Mouse (Mus musculus) megakaryocyte, embryonic 14.5 days (primary cell): ENCODE results near the gene St7. TPM values are rescaled to one million over a fixed set of nuclear protein-coding genes. Genes with fewer than 3 reads are reported as not detected.

Experiments
- H3K27me3 ChIP-seq: replicated peaks from 2 replicates; pipeline ENCODE3; 2012; ENCODE audit warnings: inconsistent platforms
- H3K36me3 ChIP-seq: replicated peaks from 2 replicates; pipeline ENCODE3; 2012; ENCODE audit warnings: low read length, inconsistent platforms, mixed read lengths
- H3K4me1 ChIP-seq: 2 replicates; pipeline ENCODE4 v1.6.1; 2012; ENCODE audit warnings: inconsistent platforms
- H3K4me3 ChIP-seq: replicated peaks from 2 replicates; pipeline ENCODE3; 2012; ENCODE audit warnings: moderate library complexity, mild to moderate bottlenecking, inconsistent platforms
- H3K9me3 ChIP-seq: 2 replicates; pipeline ENCODE4 v1.6.1; 2012; ENCODE audit warnings: inconsistent platforms
- FLI1 ChIP-seq: IDR thresholded peaks from 2 replicates; pipeline ENCODE4 v1.6.1; 2012; ENCODE audit warnings: low read length, inconsistent platforms, mixed read lengths
- GATA1 ChIP-seq: IDR thresholded peaks from 3 replicates; pipeline ENCODE4 v1.6.1; 2012; ENCODE audit warnings: mixed read lengths, low read length, inconsistent platforms, borderline replicate concordance
- polyA plus RNA-seq: library from polyadenylated mRNA; stranded (reverse); fragments of >175 nt; gene quantifications from 2 replicates; pipeline ENCODE4 v1.2.3, GENCODE M21; 2012; ENCODE audit warnings: low replicate concordance; ENCODE audit not compliant: insufficient read depth

Gene St7
- polyA plus RNA-seq, 1 experiment = 7.1 TPM

- H3K36me3 ChIP-seq = peaks cover 59% of the 10 kb centered on the region
- peak overlapping the region; percentile 15 for H3K4me3 ChIP-seq
- no peaks in the 10 kb centered on the region for H3K27me3 ChIP-seq
- TF ChIP-seq FLI1 (no peak), GATA1 (no peak)
- peaks cover 81% of the 10 kb centered on the region for H3K4me1 ChIP-seq
- no peaks in the 10 kb centered on the region for H3K9me3 ChIP-seq
Measured at GRCm38 (mm10) chr6:17755902-17756301, 63.2 kb downstream of the St7 start.

DNA sequence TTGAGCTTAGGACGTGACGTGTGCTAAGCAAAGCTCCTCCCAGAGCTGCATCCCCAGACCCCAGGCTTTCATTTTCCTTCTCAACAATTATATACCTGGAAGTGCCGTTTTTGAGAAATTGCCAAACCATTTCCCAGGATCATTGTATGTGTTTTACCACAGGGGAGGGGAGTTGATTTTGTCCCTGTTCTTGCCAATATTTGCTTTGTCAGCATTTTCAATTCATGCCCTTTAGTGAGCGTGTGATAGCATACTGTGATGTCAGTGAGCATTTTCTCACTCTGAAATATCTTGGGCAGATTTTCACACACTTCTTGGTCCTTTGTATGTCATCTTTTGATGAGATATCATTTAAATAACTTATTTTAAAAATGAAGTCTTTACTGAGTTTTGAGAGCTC is 65.8 kb downstream of the St7 start:
- Histone ChIP-seq H3K27me3 (no peaks in the 10 kb centered on the region), H3K9me3 (no peaks in the 10 kb centered on the region), H3K36me3 (peaks cover 54% of the 10 kb centered on the region), H3K4me3 (no peak overlapping the region), H3K4me1 (peaks cover 88% of the 10 kb centered on the region)
- no peak for TF ChIP-seq FLI1
- no peak for TF ChIP-seq GATA1

- Histone ChIP-seq H3K36me3 (peaks cover 37% of the 10 kb centered on the region), H3K4me3 (peak overlapping the region; percentile 76), H3K4me1 (peaks cover 91% of the 10 kb centered on the region), H3K9me3 (no peaks in the 10 kb centered on the region), H3K27me3 (no peaks in the 10 kb centered on the region)
- TF ChIP-seq GATA1 (no peak), FLI1 (no peak)
Measured at GRCm38 (mm10) chr6:17763963-17764659, 71.4 kb downstream of the St7 start.

DNA sequence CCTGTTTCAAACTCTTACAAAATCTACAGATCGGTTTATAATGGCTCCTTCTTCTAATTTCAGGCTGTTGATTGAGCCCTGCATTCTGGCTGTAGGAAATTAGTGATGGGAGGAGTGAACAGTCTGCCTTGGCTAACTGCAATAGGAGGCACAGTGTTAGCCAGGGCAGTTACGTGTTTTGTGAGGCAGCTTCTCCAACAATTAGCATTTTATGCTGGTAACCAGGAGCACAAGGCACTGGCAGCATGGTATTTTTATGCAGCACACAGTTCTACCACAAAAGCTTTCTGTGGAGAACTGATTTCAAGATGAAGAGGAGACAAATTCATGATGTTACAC is 71.9 kb downstream of the St7 start:
- TF ChIP-seq GATA1 = no peak
- TF ChIP-seq FLI1 = no peak
- H3K27me3 ChIP-seq = no peaks in the 10 kb centered on the region
- H3K4me3 ChIP-seq = peak overlapping the region; percentile 73
- peaks cover 87% of the 10 kb centered on the region for H3K4me1 ChIP-seq
- no peaks in the 10 kb centered on the region for H3K9me3 ChIP-seq
- peaks cover 35% of the 10 kb centered on the region for H3K36me3 ChIP-seq

DNA sequence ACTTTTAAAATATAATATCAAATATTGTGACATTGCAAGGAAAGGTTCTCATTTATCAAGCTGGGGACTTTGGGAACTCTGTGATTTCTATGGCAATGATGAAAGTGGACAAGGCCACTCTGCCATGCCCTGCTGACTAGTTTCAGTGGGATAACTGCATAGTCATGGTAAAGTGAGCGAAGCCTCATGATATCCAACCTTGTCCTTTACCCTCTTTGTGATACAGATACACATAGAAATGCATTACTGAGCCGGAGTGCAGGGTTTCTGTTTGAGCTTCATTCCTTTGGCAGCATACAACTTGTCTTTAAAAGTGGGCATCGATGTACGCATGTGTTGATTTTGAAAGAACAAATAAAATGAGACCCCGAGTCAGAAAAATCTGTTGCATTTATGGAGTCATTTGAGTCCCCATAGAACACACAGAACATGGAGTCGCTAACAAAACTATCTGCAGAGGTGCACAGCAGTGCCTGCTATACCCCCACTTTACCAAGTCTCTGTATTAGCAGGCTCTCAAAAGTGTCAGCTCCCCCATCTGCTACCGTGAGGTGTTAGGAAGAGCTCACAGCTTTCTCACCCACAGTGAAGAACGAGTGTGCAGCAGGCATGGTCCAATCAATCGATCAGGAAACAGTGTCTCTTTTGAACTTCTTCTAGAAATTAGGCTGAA is 77.4 kb downstream of the St7 start:
- TF ChIP-seq GATA1 (no peak), FLI1 (no peak)
- Histone ChIP-seq H3K4me1 (peaks cover 84% of the 10 kb centered on the region), H3K9me3 (no peaks in the 10 kb centered on the region), H3K36me3 (peaks cover 55% of the 10 kb centered on the region), H3K4me3 (peak overlapping the region; percentile 64), H3K27me3 (no peaks in the 10 kb centered on the region)

- peak overlapping the region; percentile 64 for H3K4me3 ChIP-seq
- H3K36me3 ChIP-seq = peaks cover 54% of the 10 kb centered on the region
- TF ChIP-seq FLI1 = no peak
- TF ChIP-seq GATA1 = no peak
- no peaks in the 10 kb centered on the region for H3K9me3 ChIP-seq
- H3K4me1 ChIP-seq = peaks cover 81% of the 10 kb centered on the region
- H3K27me3 ChIP-seq = no peaks in the 10 kb centered on the region
Measured at GRCm38 (mm10) chr6:17770645-17771345, 78.1 kb downstream of the St7 start.

DNA sequence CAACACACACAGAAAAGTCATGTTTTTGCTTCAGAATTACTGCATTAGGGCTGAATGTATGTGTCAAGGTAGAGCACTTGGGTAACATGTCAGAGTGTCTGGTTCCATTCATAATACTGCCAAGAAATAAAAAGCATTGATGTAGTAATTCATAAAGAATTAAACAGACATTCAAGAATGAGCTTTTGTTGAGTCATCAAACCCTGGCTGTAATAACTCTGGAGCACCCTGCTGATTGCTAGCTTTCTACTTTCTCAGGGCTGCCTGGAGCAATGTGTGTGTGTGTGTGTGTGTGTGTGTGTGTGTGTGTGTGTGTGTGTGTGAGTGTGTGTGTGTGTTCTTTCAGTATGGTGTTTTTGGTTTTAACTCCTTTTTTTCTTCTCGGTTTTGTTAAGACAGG is 78.7 kb downstream of the St7 start:
- no peaks in the 10 kb centered on the region for H3K27me3 ChIP-seq
- peaks cover 54% of the 10 kb centered on the region for H3K36me3 ChIP-seq
- no peak overlapping the region for H3K4me3 ChIP-seq
- TF ChIP-seq FLI1 = no peak
- H3K9me3 ChIP-seq = no peaks in the 10 kb centered on the region
- H3K4me1 ChIP-seq = peaks cover 79% of the 10 kb centered on the region

DNA sequence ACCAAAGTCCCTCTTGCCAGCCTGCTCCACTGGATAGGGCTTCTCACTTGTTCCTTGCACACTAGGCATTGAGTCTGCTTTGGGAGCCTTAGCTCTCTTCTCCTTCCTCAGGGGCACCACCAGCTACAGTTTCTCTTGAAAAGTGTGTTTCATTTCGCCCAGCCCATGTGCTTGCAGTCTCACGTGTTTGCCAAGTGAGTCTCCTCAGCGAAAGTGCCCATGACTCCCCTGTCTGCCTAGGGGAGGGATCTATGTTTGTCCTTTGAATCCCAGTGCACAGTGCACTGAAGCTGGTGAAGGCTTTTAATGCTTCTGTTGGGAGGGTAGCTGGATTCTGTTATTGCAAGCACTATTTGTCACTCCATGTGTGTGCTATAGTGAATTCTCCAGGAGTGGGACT is 79.8 kb downstream of the St7 start:
- peaks cover 79% of the 10 kb centered on the region for H3K4me1 ChIP-seq
- peaks cover 56% of the 10 kb centered on the region for H3K36me3 ChIP-seq
- H3K27me3 ChIP-seq = no peaks in the 10 kb centered on the region
- TF ChIP-seq FLI1 = no peak
- TF ChIP-seq GATA1 = no peak
- H3K9me3 ChIP-seq = no peaks in the 10 kb centered on the region
- H3K4me3 ChIP-seq = peak overlapping the region; percentile 69

GRCm38 (mm10) chr6:17776041-17776440 is 83.3 kb downstream of the St7 start:
- H3K4me3 ChIP-seq = peak overlapping the region; percentile 56
- H3K9me3 ChIP-seq = peaks cover 5% of the 10 kb centered on the region
- peaks cover 67% of the 10 kb centered on the region for H3K36me3 ChIP-seq
- no peak for TF ChIP-seq GATA1
- H3K27me3 ChIP-seq = no peaks in the 10 kb centered on the region
- H3K4me1 ChIP-seq = peaks cover 73% of the 10 kb centered on the region

DNA sequence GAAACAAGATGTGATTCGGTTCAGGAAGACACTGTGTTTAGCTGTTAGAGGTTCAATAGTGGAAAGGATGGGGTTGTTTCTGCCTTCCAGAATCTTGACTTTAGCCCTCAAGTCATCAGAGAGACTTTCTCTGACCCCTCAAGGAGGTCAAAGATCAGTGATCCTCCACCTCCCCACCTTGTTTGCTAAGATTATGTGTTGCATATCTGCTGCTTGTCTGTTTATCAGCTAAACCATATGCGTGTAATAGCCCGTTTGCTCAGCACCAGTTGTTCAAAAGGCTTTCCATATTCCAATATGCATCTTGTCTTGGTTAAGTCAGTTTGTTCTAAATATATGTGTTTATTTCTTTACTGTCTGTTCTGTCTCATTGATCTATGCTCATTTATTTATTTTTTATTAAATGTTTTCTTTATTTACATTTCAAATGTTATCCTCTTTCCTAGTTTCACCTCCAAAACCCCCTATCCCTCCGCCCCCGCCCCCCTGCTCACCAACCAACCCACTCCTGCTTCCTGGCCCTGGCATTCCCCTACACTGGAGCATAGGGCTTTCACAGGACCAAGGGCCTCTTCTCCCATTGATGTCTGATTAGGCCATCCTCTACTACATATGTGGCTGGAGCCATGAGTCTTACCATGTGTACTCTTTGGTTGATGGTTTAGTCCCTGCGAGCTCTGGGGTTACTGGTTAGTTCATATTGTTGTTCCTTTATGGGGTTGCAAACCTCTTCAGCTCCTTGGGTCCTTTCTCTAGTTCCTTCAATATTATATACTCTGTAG is 84.5 kb downstream of the St7 start:
- Histone ChIP-seq H3K36me3 (peaks cover 76% of the 10 kb centered on the region), H3K4me3 (no peak overlapping the region), H3K9me3 (peaks cover 5% of the 10 kb centered on the region), H3K27me3 (no peaks in the 10 kb centered on the region), H3K4me1 (peaks cover 68% of the 10 kb centered on the region)
- TF ChIP-seq GATA1 (no peak), FLI1 (no peak)
